Mouse (Mus musculus) c-Kit-positive CD71-negative TER-119-negative erythroid progenitor cells, embryonic 14.5 days (primary cell): ENCODE measurements at regions not wholly inside any gene's neighbourhood (a gene's known extent, or its start where the extent isn't known, plus 50 kb on each side); places are given as distances from the start of the nearest gene placed in this dataset.

Experiments
- DNase-seq: peaks from one replicate; pipeline ENCODE4 v3.0.0-alpha.2; 2013; ENCODE audit warnings: low read depth

GRCm38 (mm10) chr9:43387397-43387796, 76.7 kb downstream of the Trim29 start:
- no peak for DNase-seq

- no peak for DNase-seq
Observed at GRCm38 (mm10) chr9:43389491-43390083, 78.9 kb downstream of the Trim29 start.

- DNase-seq: no peak
Observed at GRCm38 (mm10) chr9:43392467-43393064, 81.9 kb downstream of the Trim29 start.

GRCm38 (mm10) chr9:43394204-43394603, 83.6 kb downstream of the Trim29 start:
- DNase-seq: no peak

GRCm38 (mm10) chr9:43395209-43395608, 84.6 kb downstream of the Trim29 start:
- DNase-seq: no peak

GRCm38 (mm10) chr9:43396566-43396965, 85.9 kb downstream of the Trim29 start:
- DNase-seq: no peak

- no peak for DNase-seq
Observed at GRCm38 (mm10) chr9:43408493-43408892, 97.8 kb downstream of the Trim29 start.

GRCm38 (mm10) chr9:43412473-43412872, 101.8 kb downstream of the Trim29 start:
- DNase-seq: no peak

GRCm38 (mm10) chr9:43419993-43420715, 109.5 kb downstream of the Trim29 start:
- no peak for DNase-seq

GRCm38 (mm10) chr9:43427007-43427406, 116.4 kb downstream of the Trim29 start:
- DNase-seq: no peak

- DNase-seq: no peak
Observed at GRCm38 (mm10) chr9:43433953-43434352, 123.3 kb downstream of the Trim29 start.

GRCm38 (mm10) chr9:43438476-43438875, 127.8 kb downstream of the Trim29 start:
- no peak for DNase-seq

- no peak for DNase-seq
Observed at GRCm38 (mm10) chr9:43440959-43441510, 130.4 kb downstream of the Trim29 start.

GRCm38 (mm10) chr9:43445491-43445890, 134.8 kb downstream of the Trim29 start:
- no peak for DNase-seq

GRCm38 (mm10) chr9:43447372-43447771, 136.7 kb downstream of the Trim29 start:
- DNase-seq: no peak

GRCm38 (mm10) chr9:43448981-43449380, 138.3 kb downstream of the Trim29 start:
- no peak for DNase-seq

- no peak for DNase-seq
Observed at GRCm38 (mm10) chr9:43453953-43454582, 143.4 kb downstream of the Trim29 start.

- DNase-seq: no peak
Observed at GRCm38 (mm10) chr9:43457736-43458135, 147.1 kb downstream of the Trim29 start.

- no peak for DNase-seq
Observed at GRCm38 (mm10) chr9:43461131-43461530, 150.5 kb downstream of the Trim29 start.

GRCm38 (mm10) chr9:43463445-43464090, 152.9 kb downstream of the Trim29 start:
- no peak for DNase-seq

- no peak for DNase-seq
Observed at GRCm38 (mm10) chr9:43465129-43465528, 154.5 kb downstream of the Trim29 start.

- no peak for DNase-seq
Observed at GRCm38 (mm10) chr9:43465731-43466330, 155.2 kb downstream of the Trim29 start.
